Mouse (Mus musculus) heart, embryonic 13.5 days (tissue): ENCODE measurements around the gene Ipmk. TPM values are rescaled to one million over a fixed set of nuclear protein-coding genes. Genes with fewer than 3 reads are reported as not detected.

Experiments used
- ATAC-seq: fragments of 200-750 bp; cut with Nextera tagmentation; 2 replicates; pipeline ENCODE4 v1.8.0; 2017; ENCODE audit warnings: moderate TSS enrichment; ENCODE audit not compliant: insufficient number of reproducible peaks, low FRiP score, low TSS enrichment; ENCODE audit errors: extremely low read depth
- H3K27ac ChIP-seq: fragments of 300-500 bp; sonication (generic); replicated peaks from 2 replicates; pipeline ENCODE4 v1.5.1; 2015; ENCODE audit warnings: moderate library complexity, mild to moderate bottlenecking, inconsistent platforms
- H3K27me3 ChIP-seq: fragments of 300-500 bp; sonication (generic); replicated peaks from 2 replicates; pipeline ENCODE4 v1.6.1; 2015; ENCODE audit warnings: mild to moderate bottlenecking, inconsistent platforms
- H3K36me3 ChIP-seq: fragments of 300-500 bp; sonication (generic); 2 replicates; pipeline ENCODE4 v1.6.1; 2015; ENCODE audit warnings: mild to moderate bottlenecking, inconsistent platforms
- H3K4me1 ChIP-seq: fragments of 300-500 bp; sonication (generic); 2 replicates; pipeline ENCODE4 v1.6.1; 2015; ENCODE audit warnings: inconsistent platforms
- H3K4me2 ChIP-seq: fragments of 300-500 bp; sonication (generic); 2 replicates; pipeline ENCODE4 v1.6.1; 2015; ENCODE audit warnings: inconsistent platforms, mild to moderate bottlenecking, moderate library complexity
- H3K4me3 ChIP-seq: fragments of 300-500 bp; sonication (generic); 2 replicates; pipeline ENCODE4 v1.5.1; 2015; ENCODE audit warnings: moderate library complexity, mild to moderate bottlenecking, inconsistent platforms
- H3K9ac ChIP-seq: fragments of 300-500 bp; sonication (generic); 2 replicates; pipeline ENCODE4 v1.6.1; 2015; ENCODE audit warnings: inconsistent platforms, mild to moderate bottlenecking, moderate library complexity
- H3K9me3 ChIP-seq: fragments of 300-500 bp; sonication (generic); 2 replicates; pipeline ENCODE4 v1.6.1; 2016; ENCODE audit warnings: inconsistent platforms
- WGBS: fragments of 180-500 bp; shearing (Covaris S2); methylation state at CpG from one replicate; pipeline ENCODE4 v1.1.7; 2015; ENCODE audit warnings: mixed read lengths; 5-methylcytosine and 5-hydroxymethylcytosine counted together
- polyA plus RNA-seq: library from polyadenylated mRNA; unstranded; fragments of >200 nt; fragmentation: Nextera tagmentation; extraction: Ambion mirVana; gene quantifications from 2 replicates; pipeline ENCODE4 v1.2.1, GENCODE M21; 2015

Ipmk gene
- polyA plus RNA-seq = 5.6 and 6.2 TPM in 2 replicates

DNA sequence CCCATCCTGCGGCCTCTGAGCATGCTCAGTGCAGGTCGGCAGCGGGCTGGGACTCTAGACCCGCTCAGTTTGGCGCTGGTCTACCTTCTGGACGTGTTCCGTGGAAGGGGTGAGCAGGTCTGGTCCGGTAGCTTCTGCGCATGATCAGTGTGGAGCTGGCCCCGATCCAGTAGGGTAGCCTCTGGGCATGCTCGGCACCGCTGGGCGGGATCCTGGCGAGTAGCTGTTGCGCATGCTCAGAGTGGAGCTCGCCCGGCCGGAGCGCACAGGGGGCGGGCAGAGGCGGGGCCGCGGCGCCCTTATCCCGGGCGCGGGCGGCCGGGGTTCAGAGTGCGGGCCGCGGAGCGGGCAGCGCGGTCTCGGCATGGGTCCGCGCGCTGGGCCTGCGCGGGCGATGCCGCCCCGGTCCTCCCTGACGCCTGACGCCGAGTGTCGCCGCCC is at the start of gene Ipmk:
Ipmk (plus strand) TSS at position 255 of the 441 bp plus-strand sequence.
- Histone ChIP-seq H3K9ac (peak within 1 kb of the TSS; percentile 94), H3K27me3 (no peaks in the 10 kb centered on the region), H3K4me3 (peak within 1 kb of the TSS; percentile 92), H3K27ac (peak within 1 kb of the TSS; percentile 85), H3K4me2 (peak within 1 kb of the TSS; percentile 96), H3K36me3 (0 out of 2 replicates have a peak, but pooled peaks cover 6% of the 10 kb centered on the region), H3K9me3 (no peaks in the 10 kb centered on the region), H3K4me1 (peaks cover 37% of the 10 kb centered on the region)
- peak; percentile 86 for ATAC-seq
- under 1% methylated on average over 38 of the region's 49 CpGs for WGBS

DNA sequence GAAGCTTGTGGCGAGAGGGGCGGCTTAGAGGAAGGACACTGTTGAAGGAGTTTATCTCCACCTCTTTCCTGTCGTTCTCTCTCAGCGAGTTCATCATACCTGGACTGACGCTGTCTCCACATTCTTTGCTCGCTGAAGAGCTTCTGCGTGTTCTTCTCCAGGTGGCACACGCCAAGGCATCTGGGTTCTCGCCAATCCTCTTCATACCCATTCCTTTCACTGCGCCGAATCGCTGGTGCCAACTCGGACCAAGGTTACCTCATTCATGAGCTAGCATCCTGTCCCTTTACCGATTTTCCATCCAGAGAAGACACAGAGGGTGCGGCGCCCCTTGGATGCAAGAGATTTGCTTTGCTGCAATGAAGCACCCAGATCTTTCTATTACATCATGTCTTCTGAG is 47.4 kb upstream of the Ipmk start:
- H3K27me3 ChIP-seq = 0 out of 2 replicates have a peak, but pooled peaks cover 11% of the 10 kb centered on the region
- ATAC-seq = no peak
- 67% methylated on average over 16 of the region's 16 CpGs for WGBS

GRCm38 (mm10) chr10:71302490-71302889 is 45.1 kb upstream of the Ipmk start:
- Histone ChIP-seq H3K27me3 (0 out of 2 replicates have a peak, but pooled peaks cover 11% of the 10 kb centered on the region), H3K9me3 (no peaks in the 10 kb centered on the region), H3K4me3 (peak overlapping the region; percentile 20; the same call in 1 of the 2 replicates), H3K36me3 (no peaks in the 10 kb centered on the region), H3K4me1 (no peaks in the 10 kb centered on the region), H3K27ac (no peak overlapping the region), H3K4me2 (peak overlapping the region; percentile 54), H3K9ac (peak overlapping the region; percentile 47; the same call in 1 of the 2 replicates)
- no peak for ATAC-seq
- WGBS = 18% methylated on average over 5 of the region's 5 CpGs

More for the DNA sequence above, 47.4 kb upstream of the Ipmk start:
- Histone ChIP-seq H3K4me1 (no peaks in the 10 kb centered on the region), H3K4me3 (no peak overlapping the region), H3K9me3 (no peaks in the 10 kb centered on the region), H3K36me3 (no peaks in the 10 kb centered on the region), H3K27ac (no peak overlapping the region), H3K9ac (no peak overlapping the region), H3K4me2 (no peak overlapping the region)

- Histone ChIP-seq H3K27ac (no peak overlapping the region), H3K9ac (0 out of 2 replicates have a peak overlapping the region, but pooled peaks have one; percentile 40), H3K36me3 (no peaks in the 10 kb centered on the region), H3K9me3 (no peaks in the 10 kb centered on the region), H3K27me3 (no peaks in the 10 kb centered on the region), H3K4me2 (peak overlapping the region; percentile 65), H3K4me1 (no peaks in the 10 kb centered on the region), H3K4me3 (peak overlapping the region; percentile 39)
- 12% methylated on average over 6 of the region's 6 CpGs for WGBS
- ATAC-seq = no peak
Measured at GRCm38 (mm10) chr10:71306190-71306589, 41.4 kb upstream of the Ipmk start.

- peak overlapping the region; percentile 65; the same call in 1 of the 2 replicates for H3K4me2 ChIP-seq
- H3K27ac ChIP-seq = no peak overlapping the region
- no peak overlapping the region for H3K9ac ChIP-seq
- no peaks in the 10 kb centered on the region for H3K36me3 ChIP-seq
- ATAC-seq = no peak
- no peak overlapping the region for H3K4me3 ChIP-seq
- 69% methylated on average over 6 of the region's 6 CpGs for WGBS
- no peaks in the 10 kb centered on the region for H3K4me1 ChIP-seq
- no peaks in the 10 kb centered on the region for H3K27me3 ChIP-seq
- no peaks in the 10 kb centered on the region for H3K9me3 ChIP-seq
Measured at GRCm38 (mm10) chr10:71306759-71307158, 40.8 kb upstream of the Ipmk start.

DNA sequence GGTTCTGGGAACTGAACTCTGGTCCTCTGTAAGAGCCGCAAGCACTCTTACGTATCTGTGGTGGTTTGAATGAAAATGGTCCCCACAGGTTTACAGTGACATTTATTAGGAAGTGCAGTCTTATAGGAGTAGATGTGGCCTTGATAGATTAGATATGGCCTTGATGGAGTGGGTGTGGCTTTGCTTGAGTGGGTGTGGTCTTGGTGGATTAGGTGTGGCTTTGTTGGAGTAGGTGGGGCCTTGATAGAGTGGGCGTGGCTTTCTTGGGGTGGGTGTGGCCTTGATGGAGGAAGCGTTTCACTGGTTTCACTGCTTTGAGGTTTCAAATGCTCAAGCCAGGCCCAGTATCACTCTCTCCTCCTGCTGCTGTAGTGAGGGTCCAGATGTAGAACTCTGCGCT is 39.4 kb upstream of the Ipmk start:
- H3K9ac ChIP-seq = no peak overlapping the region
- no peak overlapping the region for H3K4me2 ChIP-seq
- H3K27me3 ChIP-seq = no peaks in the 10 kb centered on the region
- H3K4me1 ChIP-seq = no peaks in the 10 kb centered on the region
- H3K36me3 ChIP-seq = no peaks in the 10 kb centered on the region
- 82% methylated on average over 5 of the region's 5 CpGs for WGBS
- ATAC-seq = no peak
- H3K27ac ChIP-seq = no peak overlapping the region
- H3K4me3 ChIP-seq = no peak overlapping the region
- no peaks in the 10 kb centered on the region for H3K9me3 ChIP-seq

GRCm38 (mm10) chr10:71310288-71310687 is 37.3 kb upstream of the Ipmk start:
- Histone ChIP-seq H3K4me1 (no peaks in the 10 kb centered on the region), H3K9ac (no peak overlapping the region), H3K36me3 (no peaks in the 10 kb centered on the region), H3K4me2 (no peak overlapping the region), H3K27me3 (no peaks in the 10 kb centered on the region), H3K27ac (no peak overlapping the region), H3K4me3 (no peak overlapping the region), H3K9me3 (no peaks in the 10 kb centered on the region)
- ATAC-seq = no peak
- 54% methylated on average over 3 of the region's 3 CpGs for WGBS

DNA sequence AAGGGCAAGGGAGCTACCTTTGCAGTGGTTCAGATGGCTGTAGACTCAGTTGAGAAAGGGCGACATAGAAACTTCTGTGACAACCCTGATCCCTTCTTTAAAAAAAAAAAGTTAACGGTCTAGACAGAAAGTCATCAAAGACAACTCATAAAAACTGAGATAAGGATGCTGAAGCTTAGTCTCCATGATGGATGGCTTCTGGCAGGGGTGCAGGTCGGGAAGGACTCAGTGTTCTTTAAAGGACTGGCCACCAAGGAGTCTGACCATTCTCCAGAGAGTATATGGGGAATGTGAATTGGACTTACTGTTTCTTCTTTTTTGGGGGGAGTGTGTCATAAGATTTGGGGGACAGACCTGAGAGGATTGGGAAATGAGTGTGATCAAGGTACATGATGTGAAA is 33.0 kb upstream of the Ipmk start:
- ATAC-seq = no peak
- H3K4me2 ChIP-seq = no peak overlapping the region
- H3K9ac ChIP-seq = no peak overlapping the region

DNA sequence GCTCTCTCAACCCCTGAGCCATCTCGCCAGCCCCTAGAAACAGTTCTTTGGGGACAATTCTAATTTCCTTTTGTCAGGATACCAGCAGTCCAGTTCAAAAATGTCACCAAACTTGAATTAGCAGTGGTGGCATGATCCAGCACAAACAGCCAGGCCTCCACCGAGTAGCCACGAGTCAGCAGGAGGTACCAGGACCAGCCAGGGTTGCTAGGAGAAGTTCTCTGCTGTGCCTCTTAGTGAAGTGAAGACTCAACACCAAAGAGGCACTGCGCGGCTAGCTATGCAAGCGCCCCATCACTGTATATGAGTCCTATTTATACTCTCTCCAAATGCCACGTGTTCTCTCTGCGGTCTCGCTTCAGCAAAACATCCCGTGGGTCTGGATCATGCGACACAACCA is 31.5 kb upstream of the Ipmk start:
- no peak overlapping the region for H3K9ac ChIP-seq
- no peaks in the 10 kb centered on the region for H3K27me3 ChIP-seq
- no peaks in the 10 kb centered on the region for H3K4me1 ChIP-seq
- no peak overlapping the region for H3K4me2 ChIP-seq
- no peaks in the 10 kb centered on the region for H3K36me3 ChIP-seq
- no peaks in the 10 kb centered on the region for H3K9me3 ChIP-seq
- H3K4me3 ChIP-seq = no peak overlapping the region
- no peak overlapping the region for H3K27ac ChIP-seq
- no peak for ATAC-seq
- 60% methylated on average over 11 of the region's 11 CpGs for WGBS

More for the DNA sequence above, 33.0 kb upstream of the Ipmk start:
- 59% methylated on average over 3 of the region's 3 CpGs for WGBS
- H3K4me1 ChIP-seq = no peaks in the 10 kb centered on the region
- no peak overlapping the region for H3K4me3 ChIP-seq
- no peaks in the 10 kb centered on the region for H3K9me3 ChIP-seq
- no peaks in the 10 kb centered on the region for H3K36me3 ChIP-seq
- H3K27me3 ChIP-seq = no peaks in the 10 kb centered on the region
- no peak overlapping the region for H3K27ac ChIP-seq

DNA sequence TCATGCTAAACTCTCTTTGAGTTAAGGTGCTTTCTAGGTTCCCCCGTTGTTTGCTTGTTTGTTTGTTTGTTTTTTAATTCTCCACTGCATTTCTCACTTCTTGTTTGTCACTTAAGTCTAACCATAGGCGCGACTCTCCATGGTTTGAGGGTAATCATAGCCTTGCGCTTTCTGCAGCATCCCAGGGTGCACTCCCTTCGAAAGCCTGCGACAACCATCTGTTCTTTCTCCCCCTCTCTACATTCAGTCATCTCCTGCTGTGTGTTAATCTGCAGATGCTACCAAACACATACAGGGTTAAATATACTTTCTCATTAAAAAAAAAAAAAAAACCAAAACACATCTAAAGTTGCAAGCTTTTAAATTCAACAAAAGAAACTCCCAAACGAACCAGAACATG is 31.1 kb upstream of the Ipmk start:
- no peak overlapping the region for H3K27ac ChIP-seq
- WGBS = 55% methylated on average over 7 of the region's 7 CpGs
- no peaks in the 10 kb centered on the region for H3K36me3 ChIP-seq
- no peak overlapping the region for H3K9ac ChIP-seq
- no peaks in the 10 kb centered on the region for H3K9me3 ChIP-seq
- no peaks in the 10 kb centered on the region for H3K27me3 ChIP-seq
- no peak overlapping the region for H3K4me3 ChIP-seq
- no peak for ATAC-seq
- H3K4me2 ChIP-seq = no peak overlapping the region
- no peaks in the 10 kb centered on the region for H3K4me1 ChIP-seq

DNA sequence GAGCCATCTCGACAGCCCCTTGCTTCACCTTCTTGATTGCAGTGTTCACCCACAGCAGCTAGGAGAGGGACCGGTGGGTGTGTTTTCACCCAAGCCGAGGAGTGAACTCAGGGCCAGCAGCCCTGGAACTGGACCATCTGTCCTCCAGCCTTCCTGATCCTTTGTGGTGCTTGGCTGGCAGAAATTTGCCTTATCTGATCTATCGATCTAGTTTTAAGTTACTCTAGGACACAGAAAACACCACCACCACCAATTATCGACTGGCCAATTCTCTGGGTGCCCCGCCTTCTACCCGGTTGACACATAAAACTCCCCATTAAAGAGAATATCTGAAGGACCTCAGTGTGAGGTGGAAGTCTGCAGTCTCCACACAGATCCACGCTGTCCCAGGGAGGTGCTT is 23.9 kb upstream of the Ipmk start:
- H3K4me1 ChIP-seq = no peaks in the 10 kb centered on the region
- WGBS = 77% methylated on average over 8 of the region's 8 CpGs

DNA sequence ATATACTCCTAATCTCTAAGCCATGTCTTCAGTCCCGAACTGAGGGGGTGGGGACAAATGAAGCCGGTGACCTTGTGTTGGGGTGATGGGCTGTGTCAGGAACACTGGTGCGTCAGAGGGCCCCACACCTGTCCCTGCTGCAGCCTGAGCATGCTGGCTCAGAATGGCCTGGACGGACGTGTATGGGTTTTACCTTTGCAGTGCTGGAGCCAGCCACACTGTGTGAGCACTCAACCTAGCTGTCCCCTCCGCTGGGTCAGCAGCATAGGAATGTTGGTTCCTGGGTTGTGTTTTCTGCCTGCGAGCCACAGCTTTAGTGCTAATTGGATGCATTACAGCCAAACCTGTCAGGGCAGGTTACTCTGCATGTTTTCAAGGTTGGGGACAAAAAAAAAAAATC is 21.4 kb upstream of the Ipmk start:
- Histone ChIP-seq H3K27ac (no peak overlapping the region), H3K4me2 (no peak overlapping the region), H3K4me1 (no peaks in the 10 kb centered on the region), H3K9ac (no peak overlapping the region), H3K27me3 (no peaks in the 10 kb centered on the region), H3K36me3 (peaks cover 21% of the 10 kb centered on the region), H3K4me3 (no peak overlapping the region), H3K9me3 (no peaks in the 10 kb centered on the region)
- WGBS = 66% methylated on average over 7 of the region's 7 CpGs
- ATAC-seq = no peak

More for the DNA sequence above, 23.9 kb upstream of the Ipmk start:
- ATAC-seq = no peak
- no peak overlapping the region for H3K27ac ChIP-seq
- H3K4me2 ChIP-seq = no peak overlapping the region
- no peak overlapping the region for H3K4me3 ChIP-seq
- no peaks in the 10 kb centered on the region for H3K36me3 ChIP-seq
- no peak overlapping the region for H3K9ac ChIP-seq
- no peaks in the 10 kb centered on the region for H3K27me3 ChIP-seq
- no peaks in the 10 kb centered on the region for H3K9me3 ChIP-seq
